Mouse (Mus musculus) limb, embryonic 12.5 days (tissue): Measurements from ENCODE around the gene Nxpe3. TPM values are rescaled to one million over a fixed set of nuclear protein-coding genes. Genes with fewer than 3 reads are reported as not detected.
A peak's percentile ranks its signal among the peaks of the same experiment; 100 is the strongest.

Experiments used
- ATAC-seq: fragments of 200-750 bp; cut with Nextera tagmentation; 2 replicates; pipeline ENCODE4 v1.8.0; 2017; ENCODE audit warnings: low read depth, moderate TSS enrichment; ENCODE audit not compliant: insufficient number of reproducible peaks, insufficient read depth, low FRiP score, low TSS enrichment
- H3K27ac ChIP-seq: fragments of 300-500 bp; sonication (generic); 2 replicates; pipeline ENCODE4 v1.5.1; 2016; ENCODE audit warnings: mild to moderate bottlenecking, moderate library complexity
- H3K27me3 ChIP-seq: fragments of 300-500 bp; sonication (generic); 2 replicates; pipeline ENCODE4 v1.6.1; 2016; ENCODE audit warnings: mild to moderate bottlenecking, moderate library complexity
- H3K36me3 ChIP-seq: fragments of 300-500 bp; sonication (generic); 2 replicates; pipeline ENCODE4 v1.6.1; 2016; ENCODE audit warnings: mild to moderate bottlenecking, moderate library complexity
- H3K4me1 ChIP-seq: fragments of 300-500 bp; sonication (generic); replicated peaks from 2 replicates; pipeline ENCODE4 v1.6.1; 2016
- H3K4me2 ChIP-seq: fragments of 300-500 bp; sonication (generic); 2 replicates; pipeline ENCODE4 v1.6.1; 2016; ENCODE audit warnings: mild to moderate bottlenecking, moderate library complexity
- H3K4me3 ChIP-seq: fragments of 300-500 bp; sonication (generic); replicated peaks from 2 replicates; pipeline ENCODE4 v1.5.1; 2016; ENCODE audit warnings: mild to moderate bottlenecking
- H3K9ac ChIP-seq: fragments of 300-500 bp; sonication (generic); replicated peaks from 2 replicates; pipeline ENCODE4 v1.6.1; 2016; ENCODE audit warnings: mild to moderate bottlenecking, moderate library complexity
- H3K9me3 ChIP-seq: fragments of 300-500 bp; sonication (generic); 2 replicates; pipeline ENCODE4 v1.6.1; 2016; ENCODE audit warnings: mild to moderate bottlenecking, moderate library complexity
- WGBS: fragments of 180-500 bp; shearing (Covaris S2); methylation state at CpG from one replicate; pipeline ENCODE4 v1.1.7; 2016; 5-methylcytosine and 5-hydroxymethylcytosine counted together
- polyA plus RNA-seq: library from polyadenylated mRNA; unstranded; fragments of >200 nt; fragmentation: Nextera tagmentation; extraction: Ambion mirVana; gene quantifications from 2 replicates; pipeline ENCODE4 v1.2.1, GENCODE M21; 2016

The Nxpe3 gene
- polyA plus RNA-seq, 1 experiment from 2014 or later = 0.90 TPM

DNA sequence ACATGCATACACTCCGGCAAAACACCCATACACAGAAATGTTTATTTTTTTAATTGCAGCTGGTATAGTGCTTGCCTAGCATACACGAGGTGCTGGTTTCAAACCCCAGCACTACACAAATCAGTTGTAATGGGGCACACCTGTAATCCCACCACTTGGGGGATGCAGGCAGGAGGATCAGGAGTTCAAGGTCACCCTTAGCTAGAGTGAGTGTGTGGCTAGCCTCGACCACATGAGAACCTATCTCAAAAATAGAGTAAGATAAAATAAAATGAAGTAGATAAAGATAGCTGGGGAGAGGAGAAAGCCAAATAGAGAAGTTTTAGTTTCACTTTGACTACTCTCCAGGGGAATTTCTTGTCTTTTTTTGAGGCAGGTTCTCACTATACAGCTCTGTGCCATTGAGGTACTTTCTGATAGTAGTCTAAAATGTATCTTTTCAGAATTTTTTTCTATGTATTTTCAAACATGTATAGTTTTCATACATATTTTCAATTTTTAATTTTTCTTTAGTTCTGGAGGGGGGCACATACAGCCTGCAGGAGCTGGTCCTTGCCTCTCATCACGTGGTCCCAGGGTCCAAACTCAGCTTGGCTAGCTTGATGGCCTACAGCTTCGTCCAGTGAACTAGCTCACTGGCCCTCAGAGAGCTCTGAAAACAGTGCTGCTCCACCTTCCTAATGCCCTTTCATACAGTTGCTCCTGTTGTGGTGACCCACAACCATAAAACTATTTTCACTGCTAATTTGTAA, 12.0 kb upstream of the Nxpe3 start:
- Histone ChIP-seq H3K27ac (no peak overlapping the region), H3K36me3 (peaks cover 69% of the 10 kb centered on the region), H3K4me1 (no peaks in the 10 kb centered on the region), H3K27me3 (no peaks in the 10 kb centered on the region), H3K9me3 (no peaks in the 10 kb centered on the region), H3K4me3 (no peak overlapping the region), H3K9ac (no peak overlapping the region), H3K4me2 (no peak overlapping the region)
- 87% methylated on average over 5 of the region's 5 CpGs for WGBS
- ATAC-seq = no peak

GRCm38 (mm10) chr16:55905370-55905769, 10.3 kb upstream of the Nxpe3 start:
- peaks cover 52% of the 10 kb centered on the region for H3K36me3 ChIP-seq
- WGBS = 89% methylated on average over 25 of the region's 25 CpGs
- H3K27ac ChIP-seq = no peak overlapping the region
- H3K4me3 ChIP-seq = no peak overlapping the region
- no peak for ATAC-seq
- H3K4me1 ChIP-seq = no peaks in the 10 kb centered on the region
- H3K9me3 ChIP-seq = no peaks in the 10 kb centered on the region
- H3K4me2 ChIP-seq = no peak overlapping the region
- H3K9ac ChIP-seq = no peak overlapping the region
- H3K27me3 ChIP-seq = no peaks in the 10 kb centered on the region

DNA sequence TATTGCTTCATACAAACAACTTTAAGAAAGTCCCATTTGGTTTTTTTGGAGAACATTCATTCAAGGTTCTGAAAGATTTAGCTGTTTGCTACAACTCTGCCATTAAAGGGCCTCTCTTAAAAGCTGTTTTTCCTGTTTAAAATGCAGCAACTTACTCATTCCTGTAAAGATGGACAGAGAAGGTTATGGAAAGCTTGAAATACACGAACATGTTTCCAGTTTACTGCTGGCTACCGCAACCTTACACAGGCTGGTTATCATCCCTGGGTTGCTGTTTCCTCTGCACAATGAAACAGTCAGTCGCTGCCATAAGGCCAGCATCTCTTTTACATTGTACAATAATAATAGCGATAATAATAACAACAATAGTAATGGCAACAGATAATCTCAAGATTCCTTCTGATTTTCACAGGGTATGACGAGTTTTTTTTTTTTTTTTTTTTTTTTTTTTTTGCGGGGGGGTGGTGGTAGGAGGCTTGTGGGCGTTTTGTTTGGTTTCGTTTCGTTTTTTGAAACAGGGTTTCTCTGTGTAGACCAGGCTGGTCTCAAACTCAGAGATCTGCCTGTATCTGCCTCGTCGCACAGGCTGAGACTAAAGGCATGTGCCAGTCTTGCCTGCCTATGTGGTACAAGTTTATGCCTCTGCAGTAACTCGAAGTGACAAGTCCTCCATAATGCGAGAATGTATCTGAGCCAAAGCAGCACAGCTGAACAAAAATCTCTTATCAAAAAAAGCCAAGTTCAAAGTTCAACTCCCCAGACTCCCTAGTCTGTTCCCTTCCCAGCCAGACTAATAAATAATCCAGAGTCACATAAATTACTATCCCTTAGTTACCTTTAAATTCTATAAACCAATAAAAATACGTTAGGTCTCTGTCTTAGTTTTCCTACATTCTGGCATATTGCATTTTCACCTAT, 7.0 kb upstream of the Nxpe3 start:
- Histone ChIP-seq H3K4me3 (no peak overlapping the region), H3K9ac (no peak overlapping the region), H3K36me3 (peaks cover 33% of the 10 kb centered on the region), H3K27ac (no peak overlapping the region), H3K4me1 (no peaks in the 10 kb centered on the region), H3K27me3 (no peaks in the 10 kb centered on the region), H3K4me2 (no peak overlapping the region), H3K9me3 (no peaks in the 10 kb centered on the region)
- WGBS = 93% methylated on average over 14 of the region's 14 CpGs
- no peak for ATAC-seq

GRCm38 (mm10) chr16:55898385-55899002, 3.4 kb upstream of the Nxpe3 start:
- Histone ChIP-seq H3K27me3 (no peaks in the 10 kb centered on the region), H3K4me2 (no peak overlapping the region), H3K36me3 (peaks cover under 1% of the 10 kb centered on the region; the same call in 1 of the 2 replicates), H3K4me3 (no peak overlapping the region), H3K9ac (no peak overlapping the region), H3K4me1 (peaks cover 11% of the 10 kb centered on the region), H3K9me3 (no peaks in the 10 kb centered on the region), H3K27ac (no peak overlapping the region)
- WGBS = 92% methylated on average over 9 of the region's 9 CpGs
- no peak for ATAC-seq

DNA sequence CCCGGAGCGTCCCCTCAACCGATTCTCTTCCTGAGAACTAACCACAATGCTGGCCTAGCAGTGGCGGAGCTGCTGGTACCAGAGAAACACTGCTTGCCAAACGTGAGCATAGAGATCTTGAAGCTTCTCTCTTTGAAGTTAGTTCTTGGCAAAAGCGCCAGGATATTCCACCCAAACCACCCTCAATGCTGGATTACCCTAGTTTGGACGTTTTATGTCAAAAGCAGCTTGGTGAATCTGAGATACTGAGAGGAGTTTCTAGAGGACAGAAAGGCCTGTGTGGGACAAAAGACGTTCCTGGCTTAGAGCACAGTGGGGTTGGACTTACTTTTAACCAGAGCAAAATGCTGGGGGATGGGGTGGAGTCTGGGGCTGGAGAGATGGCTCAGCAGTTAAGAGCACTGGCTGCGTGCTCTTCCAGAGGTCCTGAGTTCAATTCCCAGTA, 588 bp upstream of the Nxpe3 start:
- peak overlapping the region; percentile 73 for H3K4me3 ChIP-seq
- no peaks in the 10 kb centered on the region for H3K9me3 ChIP-seq
- peaks cover 13% of the 10 kb centered on the region for H3K4me1 ChIP-seq
- H3K4me2 ChIP-seq = peak overlapping the region; percentile 88
- peak; percentile 38; the same call in 1 of the 2 replicates for ATAC-seq
- 5% methylated on average over 9 of the region's 9 CpGs for WGBS
- peak overlapping the region; percentile 74 for H3K9ac ChIP-seq
- no peaks in the 10 kb centered on the region for H3K36me3 ChIP-seq
- H3K27me3 ChIP-seq = no peaks in the 10 kb centered on the region
- H3K27ac ChIP-seq = peak overlapping the region; percentile 80

GRCm38 (mm10) chr16:55894536-55894892, 571 bp downstream of the Nxpe3 start:
- H3K4me1 ChIP-seq = peaks cover 13% of the 10 kb centered on the region
- H3K9ac ChIP-seq = peak overlapping the region; percentile 74
- 2% methylated on average over 4 of the region's 4 CpGs for WGBS
- peaks cover 7% of the 10 kb centered on the region; the same call in 1 of the 2 replicates for H3K36me3 ChIP-seq
- H3K4me3 ChIP-seq = peak overlapping the region; percentile 73
- H3K9me3 ChIP-seq = no peaks in the 10 kb centered on the region
- no peak for ATAC-seq
- no peaks in the 10 kb centered on the region for H3K27me3 ChIP-seq
- no peak overlapping the region for H3K27ac ChIP-seq
- H3K4me2 ChIP-seq = peak overlapping the region; percentile 88

- no peak overlapping the region for H3K4me2 ChIP-seq
- no peak overlapping the region for H3K27ac ChIP-seq
- 79% methylated on average over 8 of the region's 8 CpGs for whole genome bisulfite sequencing
- H3K36me3 ChIP-seq = peaks cover 8% of the 10 kb centered on the region; the same call in 1 of the 2 replicates
- peaks cover 13% of the 10 kb centered on the region for H3K4me1 ChIP-seq
- H3K9ac ChIP-seq = no peak overlapping the region
- ATAC-seq = no peak
- no peak overlapping the region for H3K4me3 ChIP-seq
- no peaks in the 10 kb centered on the region for H3K27me3 ChIP-seq
- no peaks in the 10 kb centered on the region for H3K9me3 ChIP-seq
Observed at GRCm38 (mm10) chr16:55893410-55894107, 1.5 kb downstream of the Nxpe3 start.

GRCm38 (mm10) chr16:55892484-55892883, 2.6 kb downstream of the Nxpe3 start:
- no peaks in the 10 kb centered on the region for H3K27me3 ChIP-seq
- 47% methylated on average over 6 of the region's 7 CpGs for WGBS
- no peak overlapping the region for H3K9ac ChIP-seq
- no peak overlapping the region for H3K4me3 ChIP-seq
- no peak overlapping the region for H3K4me2 ChIP-seq
- H3K9me3 ChIP-seq = no peaks in the 10 kb centered on the region
- no peak overlapping the region for H3K27ac ChIP-seq
- no peak for ATAC-seq
- peaks cover 13% of the 10 kb centered on the region for H3K4me1 ChIP-seq
- peaks cover 18% of the 10 kb centered on the region for H3K36me3 ChIP-seq

GRCm38 (mm10) chr16:55891346-55891745, 3.7 kb downstream of the Nxpe3 start:
- 91% methylated on average over 7 of the region's 7 CpGs for WGBS
- no peak overlapping the region for H3K4me2 ChIP-seq
- ATAC-seq = no peak
- no peak overlapping the region for H3K27ac ChIP-seq
- H3K9ac ChIP-seq = no peak overlapping the region
- H3K36me3 ChIP-seq = peaks cover 18% of the 10 kb centered on the region
- peaks cover 13% of the 10 kb centered on the region for H3K4me1 ChIP-seq
- no peak overlapping the region for H3K4me3 ChIP-seq
- H3K9me3 ChIP-seq = no peaks in the 10 kb centered on the region
- H3K27me3 ChIP-seq = no peaks in the 10 kb centered on the region

DNA sequence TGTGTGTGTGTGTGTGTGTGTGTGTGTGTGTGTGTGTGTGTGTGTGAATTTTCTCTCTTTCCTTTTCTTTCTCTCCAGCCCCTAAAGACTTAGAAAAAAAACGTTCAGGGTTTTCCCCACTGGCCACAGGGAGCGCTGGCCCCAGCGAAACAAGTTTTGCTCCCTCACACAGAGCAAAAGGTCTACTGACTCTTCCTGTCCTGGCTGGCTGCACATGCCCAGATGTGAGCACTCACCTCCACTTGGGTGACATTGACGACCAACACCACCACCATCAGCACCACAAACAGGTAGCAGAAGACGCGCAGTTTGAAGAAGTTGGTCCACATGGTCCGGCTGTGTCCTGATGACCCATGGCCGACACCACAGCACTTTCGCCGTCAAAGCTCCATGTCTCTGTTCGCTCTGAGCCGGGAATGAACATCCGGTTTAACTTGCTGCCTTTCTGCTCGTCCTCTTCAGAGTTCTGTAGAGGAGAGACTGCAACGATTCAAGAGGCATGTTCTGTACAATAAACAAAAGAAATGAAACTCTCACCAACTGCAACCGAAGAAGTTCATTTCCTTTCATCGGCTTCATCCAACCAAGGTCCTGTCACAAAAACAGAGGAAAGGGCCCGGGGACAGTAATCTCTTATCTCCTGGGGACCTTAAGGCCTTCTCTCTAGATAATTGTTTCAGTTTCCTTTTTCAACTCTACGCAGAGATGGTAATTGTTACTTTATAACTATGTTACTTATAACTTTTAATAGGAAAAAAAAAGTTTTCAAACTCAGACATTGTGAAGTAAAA, 4.5 kb downstream of the Nxpe3 start:
- 91% methylated on average over 19 of the region's 19 CpGs for WGBS
- Histone ChIP-seq H3K9ac (no peak overlapping the region), H3K9me3 (no peaks in the 10 kb centered on the region), H3K27me3 (no peaks in the 10 kb centered on the region), H3K27ac (no peak overlapping the region), H3K36me3 (peaks cover 18% of the 10 kb centered on the region), H3K4me3 (no peak overlapping the region), H3K4me2 (no peak overlapping the region), H3K4me1 (peaks cover 13% of the 10 kb centered on the region)
- ATAC-seq = no peak
